Mouse (Mus musculus) lung, embryonic 16.5 days (tissue): Measurements from ENCODE around the gene Gm21976. TPM values are rescaled to one million over a fixed set of nuclear protein-coding genes. Genes with fewer than 3 reads are reported as not detected.

Experiments used
- ATAC-seq: fragments of 200-750 bp; cut with Nextera tagmentation; 2 replicates; pipeline ENCODE4 v1.8.0; 2017; ENCODE audit warnings: low read depth, mild to moderate bottlenecking, moderate library complexity
- H3K27ac ChIP-seq: fragments of 300-500 bp; sonication (generic); 2 replicates; pipeline ENCODE4 v1.5.1; 2014; ENCODE audit warnings: mild to moderate bottlenecking, control low read depth, low read length
- H3K27me3 ChIP-seq: fragments of 300-500 bp; sonication (generic); 2 replicates; pipeline ENCODE4 v1.6.1; 2014; ENCODE audit warnings: low read depth, low read length, mixed read lengths; ENCODE audit not compliant: control insufficient read depth, insufficient read depth
- H3K36me3 ChIP-seq: fragments of 300-500 bp; sonication (generic); 2 replicates; pipeline ENCODE4 v1.6.1; 2014; ENCODE audit warnings: low read length; ENCODE audit not compliant: control insufficient read depth, insufficient read depth
- H3K4me1 ChIP-seq: fragments of 300-500 bp; sonication (generic); replicated peaks from 2 replicates; pipeline ENCODE4 v1.6.1; 2014; ENCODE audit warnings: low read length, mixed read lengths; ENCODE audit not compliant: control insufficient read depth, insufficient read depth
- H3K4me2 ChIP-seq: fragments of 300-500 bp; sonication (generic); 2 replicates; pipeline ENCODE4 v1.6.1; 2014; ENCODE audit warnings: low read depth, low read length, control low read depth
- H3K4me3 ChIP-seq: fragments of 300-500 bp; sonication (generic); 2 replicates; pipeline ENCODE4 v1.5.1; 2014; ENCODE audit warnings: mild to moderate bottlenecking, low read length, control low read depth
- H3K9ac ChIP-seq: fragments of 300-500 bp; sonication (generic); 2 replicates; pipeline ENCODE4 v1.6.1; 2014; ENCODE audit warnings: low read length, control low read depth
- H3K9me3 ChIP-seq: fragments of 300-500 bp; sonication (generic); 2 replicates; pipeline ENCODE4 v1.6.1; 2016; ENCODE audit warnings: low read length; ENCODE audit not compliant: control insufficient read depth
- WGBS: fragments of 180-500 bp; shearing (Covaris S2); extraction: QIAGEN DNeasy Blood & Tissue Kit; methylation state at CpG from one replicate; pipeline ENCODE4 v1.1.7; 2014; 5-methylcytosine and 5-hydroxymethylcytosine counted together
- polyA plus RNA-seq: library from polyadenylated mRNA; unstranded; fragments of >200 nt; fragmentation: Nextera tagmentation; extraction: Ambion mirVana; gene quantifications from 2 replicates; pipeline ENCODE4 v1.2.1, GENCODE M21; 2015

The Gm21976 gene
- polyA plus RNA-seq, 1 experiment from 2014 or later = not detected

GRCm38 (mm10) chr13:98291712-98292111 lies 12.0 kb downstream of the Gm21976 start:
- no peak overlapping the region for H3K9ac ChIP-seq
- H3K36me3 ChIP-seq = no peaks in the 10 kb centered on the region
- H3K4me1 ChIP-seq = no peaks in the 10 kb centered on the region
- H3K4me2 ChIP-seq = no peak overlapping the region
- H3K9me3 ChIP-seq = no peaks in the 10 kb centered on the region
- ATAC-seq = no peak
- no peak overlapping the region for H3K4me3 ChIP-seq
- no peak overlapping the region for H3K27ac ChIP-seq
- WGBS = 76% methylated on average over 8 of the region's 8 CpGs
- no peaks in the 10 kb centered on the region for H3K27me3 ChIP-seq

- no peaks in the 10 kb centered on the region for H3K9me3 ChIP-seq
- no peaks in the 10 kb centered on the region for H3K27me3 ChIP-seq
- H3K27ac ChIP-seq = no peak overlapping the region
- no peak overlapping the region for H3K4me3 ChIP-seq
- H3K36me3 ChIP-seq = no peaks in the 10 kb centered on the region
- H3K9ac ChIP-seq = no peak overlapping the region
- 35% methylated on average over 5 of the region's 5 CpGs for WGBS
- no peak for ATAC-seq
- peaks cover 2% of the 10 kb centered on the region; the same call in 1 of the 2 replicates for H3K4me1 ChIP-seq
- H3K4me2 ChIP-seq = no peak overlapping the region
Measured at GRCm38 (mm10) chr13:98296072-98296471, 16.4 kb downstream of the Gm21976 start.

- H3K9me3 ChIP-seq = no peaks in the 10 kb centered on the region
- no peak for ATAC-seq
- H3K36me3 ChIP-seq = no peaks in the 10 kb centered on the region
- no peak overlapping the region for H3K4me3 ChIP-seq
- H3K4me1 ChIP-seq = peaks cover 2% of the 10 kb centered on the region; the same call in 1 of the 2 replicates
- no peak overlapping the region for H3K4me2 ChIP-seq
- 90% methylated on average over 6 of the region's 6 CpGs for WGBS
- H3K27me3 ChIP-seq = no peaks in the 10 kb centered on the region
- H3K9ac ChIP-seq = no peak overlapping the region
- H3K27ac ChIP-seq = no peak overlapping the region
Measured at GRCm38 (mm10) chr13:98297883-98298482, 18.3 kb downstream of the Gm21976 start.

GRCm38 (mm10) chr13:98298833-98299758 lies 19.4 kb downstream of the Gm21976 start:
- Histone ChIP-seq H3K9me3 (no peaks in the 10 kb centered on the region), H3K4me2 (0 out of 2 replicates have a peak overlapping the region, but pooled peaks have one; percentile 19), H3K36me3 (no peaks in the 10 kb centered on the region), H3K27ac (no peak overlapping the region), H3K27me3 (no peaks in the 10 kb centered on the region), H3K4me3 (no peak overlapping the region), H3K9ac (no peak overlapping the region), H3K4me1 (peaks cover 2% of the 10 kb centered on the region; the same call in 1 of the 2 replicates)
- 40% methylated on average over 20 of the region's 21 CpGs for WGBS
- peak; percentile 80 for ATAC-seq

- no peak overlapping the region for H3K9ac ChIP-seq
- H3K9me3 ChIP-seq = no peaks in the 10 kb centered on the region
- peaks cover 11% of the 10 kb centered on the region for H3K4me1 ChIP-seq
- no peaks in the 10 kb centered on the region for H3K27me3 ChIP-seq
- WGBS = 94% methylated on average over 9 of the region's 9 CpGs
- peaks cover 11% of the 10 kb centered on the region for H3K36me3 ChIP-seq
- no peak overlapping the region for H3K27ac ChIP-seq
- H3K4me2 ChIP-seq = no peak overlapping the region
- no peak overlapping the region for H3K4me3 ChIP-seq
- no peak for ATAC-seq
Measured at GRCm38 (mm10) chr13:98305257-98305656, 25.6 kb downstream of the Gm21976 start.

GRCm38 (mm10) chr13:98306393-98306792 lies 26.7 kb downstream of the Gm21976 start:
- Histone ChIP-seq H3K4me3 (no peak overlapping the region), H3K27ac (peak overlapping the region; percentile 60; the same call in 1 of the 2 replicates), H3K9me3 (no peaks in the 10 kb centered on the region), H3K27me3 (no peaks in the 10 kb centered on the region), H3K4me2 (no peak overlapping the region; the same call in 1 of the 2 replicates), H3K36me3 (peaks cover 22% of the 10 kb centered on the region), H3K4me1 (peaks cover 11% of the 10 kb centered on the region), H3K9ac (no peak overlapping the region)
- WGBS = 31% methylated on average over 5 of the region's 5 CpGs
- ATAC-seq = 0 out of 2 replicates have a peak, but pooled peaks have one; percentile 51

- H3K27ac ChIP-seq = no peak overlapping the region
- no peak overlapping the region for H3K4me3 ChIP-seq
- H3K4me1 ChIP-seq = peaks cover 11% of the 10 kb centered on the region
- H3K4me2 ChIP-seq = peak overlapping the region; percentile 24; the same call in 1 of the 2 replicates
- peaks cover 28% of the 10 kb centered on the region for H3K36me3 ChIP-seq
- WGBS = 25% methylated on average over 14 of the region's 14 CpGs
- no peaks in the 10 kb centered on the region for H3K27me3 ChIP-seq
- H3K9ac ChIP-seq = no peak overlapping the region
- ATAC-seq = peak; percentile 44; the same call in 1 of the 2 replicates
- H3K9me3 ChIP-seq = no peaks in the 10 kb centered on the region
Measured at GRCm38 (mm10) chr13:98306852-98307475, 27.3 kb downstream of the Gm21976 start.

- H3K27ac ChIP-seq = no peak overlapping the region
- no peaks in the 10 kb centered on the region for H3K9me3 ChIP-seq
- no peak overlapping the region for H3K4me2 ChIP-seq
- H3K36me3 ChIP-seq = peaks cover 35% of the 10 kb centered on the region
- no peak overlapping the region for H3K4me3 ChIP-seq
- no peak overlapping the region for H3K9ac ChIP-seq
- H3K27me3 ChIP-seq = no peaks in the 10 kb centered on the region
- WGBS = 71% methylated on average over 5 of the region's 5 CpGs
- H3K4me1 ChIP-seq = peaks cover 11% of the 10 kb centered on the region
- no peak for ATAC-seq
Measured at GRCm38 (mm10) chr13:98308004-98308403, 28.3 kb downstream of the Gm21976 start.

- 71% methylated on average over 4 of the region's 4 CpGs for WGBS
- Histone ChIP-seq H3K9me3 (no peaks in the 10 kb centered on the region), H3K36me3 (peaks cover 42% of the 10 kb centered on the region), H3K4me3 (no peak overlapping the region), H3K4me2 (no peak overlapping the region), H3K27me3 (no peaks in the 10 kb centered on the region), H3K9ac (no peak overlapping the region), H3K27ac (no peak overlapping the region), H3K4me1 (peaks cover 13% of the 10 kb centered on the region)
- no peak for ATAC-seq
Measured at GRCm38 (mm10) chr13:98308724-98309123, 29.0 kb downstream of the Gm21976 start.
